Mouse (Mus musculus) gastrocnemius, postnatal 4 days (tissue): ENCODE results near the gene Cpt1b. TPM values are rescaled to one million over a fixed set of nuclear protein-coding genes. Genes with fewer than 3 reads are reported as not detected.
A peak's percentile ranks its signal among the peaks of the same experiment; 100 is the strongest.

ENCODE experiments used
- DNase-seq, 2 experiments: peaks; one replicate each; pipeline ENCODE4 v3.0.0; 2021 to 2022; ENCODE audit warnings: low spot score in 2 of 2, mixed read lengths in 2 of 2
- long read RNA-seq, 2 experiments: library from polyadenylated mRNA; stranded (forward); transcript quantifications; one replicate each; pipeline ENCODE4 v2.0.0; 2021
- total RNA-seq, 2 experiments: library from RNA; stranded (reverse); gene quantifications; 2 replicates each; pipeline ENCODE4 v1.2.3; 2021

Gene Cpt1b
- 100 to 1,000 TPM; 189 to 210 TPM for total RNA-seq
- long read RNA-seq, experiment 1, transcript Cpt1b-201 (19 exons, 2,895 nt): major isoform, 181 of 229 reads
- long read RNA-seq, experiment 1, partial matches to known transcripts: 31 of 229 reads
- long read RNA-seq, experiment 1, other reads (novel, unspliced or antisense): 17 of 229 reads
- long read RNA-seq, experiment 2, transcript Cpt1b-201 (19 exons, 2,895 nt): major isoform, 212 of 253 reads
- long read RNA-seq, experiment 2, partial matches to known transcripts: 25 of 253 reads
- long read RNA-seq, experiment 2, other reads (novel, unspliced or antisense): 16 of 253 reads

DNA sequence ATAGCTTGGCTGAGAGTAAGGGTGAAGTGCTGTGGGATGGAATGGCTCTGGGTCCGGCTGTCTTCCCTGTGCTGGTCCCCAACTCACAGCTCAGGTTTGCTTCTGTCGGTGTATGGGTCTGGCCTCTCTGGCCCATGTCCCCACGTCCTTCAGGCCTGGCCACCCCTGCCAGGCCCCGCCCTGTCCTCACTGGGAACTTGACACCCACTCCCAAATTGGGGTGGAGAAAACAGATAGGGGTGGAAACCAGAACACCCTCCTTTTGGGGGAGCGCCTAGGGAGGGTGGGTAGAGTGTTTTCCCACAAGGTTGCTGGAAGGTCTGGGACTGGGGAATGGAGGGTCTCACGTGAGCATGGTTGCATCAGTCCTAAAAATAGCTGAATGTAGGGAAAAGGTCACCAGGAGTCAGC lies at the start of gene Cpt1b:
Cpt1b (minus strand) TSS at position 153 of the 411 bp plus-strand sequence.
- no peak for DNase-seq

DNA sequence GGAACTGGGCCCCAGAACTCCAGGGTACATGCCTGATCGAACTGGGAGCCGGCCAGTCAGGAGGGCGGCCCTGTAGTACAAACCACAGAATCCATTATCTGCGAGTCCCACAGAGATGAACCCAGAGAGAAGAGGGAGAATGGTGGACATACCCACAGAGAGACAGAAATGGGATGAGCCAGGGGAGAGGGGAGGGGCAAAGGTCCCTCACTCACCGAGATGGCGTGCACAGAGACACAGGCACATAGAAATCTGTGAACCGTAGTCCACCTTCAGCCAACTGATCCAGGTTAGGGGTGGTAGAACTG lies 49.6 kb upstream of the Cpt1b start:
- DNase-seq: no peak

DNA sequence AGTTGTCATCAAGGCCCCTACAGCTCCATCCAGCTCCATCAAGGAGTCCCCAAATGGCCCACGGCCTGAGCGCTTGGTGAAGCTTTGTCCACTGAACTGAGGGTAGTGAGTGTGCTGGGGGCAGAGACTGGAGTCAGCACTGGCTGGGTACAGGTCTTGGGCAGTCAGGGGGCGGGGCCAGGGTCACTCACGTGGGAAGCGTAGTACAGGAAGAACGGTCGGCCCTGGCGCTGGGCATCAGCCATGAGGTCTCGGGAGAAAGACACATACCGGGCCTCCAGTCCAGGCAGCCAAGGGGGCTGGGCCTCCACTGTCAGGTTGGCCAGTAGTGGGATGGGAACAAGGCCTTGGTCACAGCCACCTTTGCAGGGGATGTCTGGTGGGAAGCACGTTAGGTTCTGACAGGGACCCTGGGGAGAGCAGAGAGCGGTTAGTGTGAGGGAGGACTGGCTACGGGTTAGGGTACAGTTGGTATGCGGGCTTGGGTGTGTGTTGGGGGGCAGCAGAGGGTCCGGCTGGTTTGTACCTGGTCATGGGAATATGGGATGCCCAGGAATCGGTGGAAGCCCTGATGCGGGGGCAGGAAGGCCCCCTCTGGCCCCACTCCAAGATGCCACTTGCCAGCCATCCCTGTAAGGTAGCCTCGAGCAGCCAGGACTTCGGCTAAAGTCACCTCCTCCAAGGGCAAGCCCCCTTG lies 49.1 kb upstream of the Cpt1b start:
- no peak for DNase-seq

DNA sequence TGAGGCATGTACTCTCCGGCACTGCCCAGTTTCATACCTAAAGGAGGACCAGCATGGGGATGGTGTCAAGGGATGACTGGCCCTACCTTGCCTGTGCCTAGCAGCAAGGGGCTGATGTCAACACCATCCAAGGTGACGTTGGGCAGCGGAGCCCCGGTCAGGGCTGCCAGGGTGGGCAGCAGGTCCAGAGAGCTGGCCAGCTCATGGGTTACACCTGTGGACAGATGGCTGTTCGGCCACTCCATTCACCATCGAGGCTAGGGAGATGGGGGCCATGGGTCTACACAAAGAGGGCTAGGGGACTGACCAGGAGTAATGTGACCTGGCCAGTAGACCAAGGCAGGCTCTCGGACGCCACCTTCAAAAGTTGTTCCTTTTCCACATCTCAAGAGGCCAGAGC lies 48.3 kb upstream of the Cpt1b start:
- no peak for DNase-seq

DNA sequence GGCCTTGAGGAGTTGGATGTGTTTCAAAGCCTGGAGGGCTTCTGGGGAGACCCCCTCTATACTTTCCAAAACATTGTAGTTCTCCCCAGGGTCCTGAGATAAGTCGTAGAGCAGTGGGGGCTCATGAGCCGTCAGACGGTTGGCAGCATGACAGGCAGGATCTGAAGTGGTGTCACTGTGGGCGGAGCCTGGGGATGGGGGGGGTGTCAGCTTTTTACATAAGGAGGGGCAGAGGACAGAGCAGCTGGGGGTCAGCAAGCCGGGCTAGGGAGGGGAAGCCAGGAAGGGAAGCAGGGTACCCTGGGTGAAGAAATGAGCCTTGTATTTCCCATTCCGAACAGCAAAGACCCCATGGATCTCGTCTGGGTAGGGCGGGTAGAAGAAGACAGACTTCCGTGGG lies 47.7 kb upstream of the Cpt1b start:
- no peak for DNase-seq

DNA sequence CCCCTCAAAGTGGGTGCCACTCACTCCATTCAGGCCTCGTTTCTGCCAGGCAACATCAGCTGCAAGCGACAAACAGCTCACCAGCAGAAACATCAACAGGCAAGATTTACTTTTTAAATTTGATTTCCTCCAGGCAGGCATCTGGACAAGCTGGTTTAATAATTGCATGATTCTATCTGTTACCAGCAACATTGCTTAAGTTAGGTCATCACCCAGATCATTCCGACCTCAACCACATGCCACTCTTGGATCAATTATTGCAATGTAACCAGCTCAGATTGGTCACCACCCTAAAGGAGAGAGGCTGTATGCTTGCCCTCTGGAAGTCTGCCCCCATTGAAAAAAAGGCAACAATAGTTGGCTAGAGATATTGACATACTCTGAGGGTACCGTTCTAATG lies 45.8 kb upstream of the Cpt1b start:
- no peak for DNase-seq

DNA sequence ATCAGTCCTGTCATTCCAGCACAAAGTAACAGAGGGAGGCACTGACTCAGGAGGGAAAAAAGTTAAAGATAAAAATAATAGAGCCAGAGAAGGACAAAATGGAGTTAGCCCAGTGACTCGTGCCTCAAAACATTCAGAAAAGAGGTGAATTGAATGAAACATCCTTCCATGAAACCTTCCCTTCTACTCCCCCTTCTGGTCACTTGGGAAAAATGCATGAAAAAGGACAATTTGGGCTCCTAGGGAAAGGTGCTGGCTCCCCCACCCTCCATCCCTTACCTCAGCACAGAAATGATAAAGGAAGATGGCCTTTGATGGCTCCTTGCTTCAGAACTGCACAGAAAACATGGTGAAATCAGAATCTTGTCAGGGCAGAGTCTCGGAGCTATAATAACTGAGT lies 42.9 kb upstream of the Cpt1b start:
- no peak for DNase-seq

DNA sequence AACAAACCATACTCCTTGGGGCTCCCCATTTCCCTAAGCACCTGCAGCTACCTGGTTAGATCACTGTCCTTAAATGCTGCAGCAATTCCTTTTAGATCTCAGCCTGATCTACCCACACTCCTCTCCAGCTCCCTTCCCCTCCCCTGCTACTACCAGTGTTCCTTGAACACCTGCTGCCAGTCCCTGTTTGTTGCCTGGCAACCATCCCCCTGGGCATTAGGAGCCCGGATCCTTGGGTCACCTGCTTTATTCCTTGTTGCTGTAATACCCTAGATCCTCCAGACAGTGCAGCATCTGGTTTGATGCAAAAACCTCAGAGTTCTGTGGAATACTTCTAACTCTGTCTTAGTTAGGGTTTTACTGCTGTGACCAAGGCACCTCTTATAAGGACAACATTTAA lies 39.4 kb upstream of the Cpt1b start:
- DNase-seq: no peak

DNA sequence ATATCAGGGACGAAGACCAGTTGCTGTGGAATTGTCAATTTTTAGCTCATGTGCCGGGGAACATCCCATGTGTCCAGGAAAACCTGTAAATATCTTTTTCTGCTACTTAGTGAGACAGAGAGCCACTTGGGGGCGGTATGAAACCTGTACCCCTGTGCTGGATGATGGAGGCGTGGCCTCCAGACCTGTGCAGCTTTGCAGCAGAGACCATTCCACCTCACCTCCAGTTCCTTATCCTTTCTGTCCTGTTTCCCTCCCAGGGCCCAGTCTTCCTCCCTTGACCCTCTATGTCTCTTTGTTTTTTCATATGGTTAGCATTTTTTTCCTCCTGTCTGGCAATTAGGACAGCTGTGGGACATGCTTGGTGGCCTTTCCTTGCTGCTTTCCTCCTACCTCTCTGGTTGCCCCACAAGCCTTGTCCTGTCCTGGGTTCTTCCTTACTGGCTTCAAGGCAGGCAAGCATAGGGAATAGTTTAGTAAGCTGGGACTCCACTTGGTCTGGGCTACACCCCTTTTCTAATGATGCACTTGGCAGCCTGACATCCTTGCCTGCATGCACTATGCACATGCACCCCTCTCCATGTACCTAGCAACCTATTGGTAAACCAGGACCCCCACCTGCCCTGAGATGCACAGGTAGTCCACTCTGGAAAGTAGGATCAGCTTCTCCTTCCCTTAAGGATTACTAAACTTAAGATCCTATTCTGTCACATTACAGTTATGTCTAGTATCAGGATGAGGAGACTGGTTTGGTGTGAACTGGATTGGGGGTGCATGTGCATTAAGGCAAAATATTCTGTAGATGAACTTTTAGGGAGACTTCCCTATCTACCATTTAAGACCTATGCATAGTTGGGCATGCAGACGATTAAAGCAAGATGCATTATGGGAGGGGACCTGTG lies 37.9 kb upstream of the Cpt1b start:
- no peak for DNase-seq

DNA sequence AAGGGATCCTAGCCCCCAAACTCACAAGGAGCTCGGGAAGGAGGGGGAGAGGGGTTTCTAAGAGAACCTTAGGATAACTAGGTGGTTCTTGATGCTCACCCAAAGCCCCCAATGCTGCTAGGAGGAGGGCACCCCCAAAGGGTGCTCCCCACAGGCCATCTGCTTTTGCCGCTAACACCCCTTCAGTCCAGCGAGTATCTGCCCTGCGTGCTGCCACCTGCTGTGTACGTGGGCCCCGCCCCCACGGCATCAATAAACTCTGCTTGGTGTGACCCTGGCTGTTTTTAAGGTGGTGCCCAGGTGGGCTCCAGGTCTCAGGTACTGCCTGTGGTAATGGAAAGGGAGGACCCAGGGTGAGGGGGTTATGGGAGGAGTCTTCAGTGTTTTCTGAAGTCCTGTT lies 36.5 kb upstream of the Cpt1b start:
- no peak for DNase-seq

DNA sequence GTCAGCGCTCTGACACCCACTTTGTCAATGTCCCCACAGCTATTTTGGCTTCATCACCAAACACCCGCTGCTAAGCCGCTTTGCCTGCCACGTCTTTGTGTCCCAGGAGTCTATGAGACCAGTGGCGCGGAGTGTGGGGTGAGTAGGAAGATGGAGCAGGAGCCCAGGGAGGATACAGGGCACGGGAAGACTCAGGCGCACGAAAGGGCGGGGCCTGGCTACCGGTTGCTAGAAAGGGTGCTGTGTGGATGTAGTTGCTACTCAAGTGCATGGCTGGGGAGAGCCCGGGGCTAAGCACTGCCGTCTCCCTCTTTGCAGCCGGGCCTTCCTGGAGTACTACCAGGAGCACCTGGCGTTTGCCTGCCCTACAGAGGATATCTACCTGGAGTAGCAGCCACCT lies 35.7 kb upstream of the Cpt1b start:
- DNase-seq: no peak

DNA sequence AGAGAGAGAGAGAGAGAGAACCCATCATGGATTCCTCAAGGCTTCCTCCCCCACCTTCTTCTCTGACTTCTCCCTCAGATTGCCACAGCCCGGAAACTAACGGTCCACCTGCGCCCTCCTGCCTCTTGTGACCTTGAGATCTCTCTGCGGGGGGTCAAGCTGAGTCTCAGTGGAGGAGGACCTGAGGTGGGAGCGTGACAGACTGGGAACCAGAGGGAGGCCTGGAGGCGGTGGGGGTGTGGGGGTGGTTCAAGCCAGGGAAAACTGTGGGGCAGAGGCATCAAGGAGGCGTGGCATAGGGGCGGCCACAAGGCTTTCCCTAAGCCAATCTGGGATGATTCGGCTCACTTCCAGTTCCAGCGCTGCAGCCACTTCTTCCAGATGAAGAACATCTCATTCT lies 34.6 kb upstream of the Cpt1b start:
- no peak for DNase-seq

DNA sequence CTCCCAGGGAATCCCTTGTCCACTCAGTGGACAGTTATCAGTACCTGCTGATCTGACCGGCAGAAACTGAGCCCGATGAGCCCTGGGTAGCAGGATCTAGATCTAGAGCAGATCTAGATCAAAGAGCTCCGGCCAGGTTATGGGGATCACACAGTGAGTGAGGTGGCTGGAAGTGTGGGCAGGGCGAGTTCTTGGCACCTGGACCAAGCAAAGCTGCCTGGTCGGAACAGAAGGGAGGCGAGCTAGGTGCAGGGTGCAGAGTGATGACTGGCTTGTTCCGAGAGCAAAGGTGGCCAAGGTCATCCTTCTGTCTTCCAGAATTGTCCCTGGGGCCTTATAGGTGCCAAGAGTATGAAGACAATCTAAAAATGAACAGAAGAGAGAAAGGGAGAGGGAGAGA lies 34.2 kb upstream of the Cpt1b start:
- no peak for DNase-seq

DNA sequence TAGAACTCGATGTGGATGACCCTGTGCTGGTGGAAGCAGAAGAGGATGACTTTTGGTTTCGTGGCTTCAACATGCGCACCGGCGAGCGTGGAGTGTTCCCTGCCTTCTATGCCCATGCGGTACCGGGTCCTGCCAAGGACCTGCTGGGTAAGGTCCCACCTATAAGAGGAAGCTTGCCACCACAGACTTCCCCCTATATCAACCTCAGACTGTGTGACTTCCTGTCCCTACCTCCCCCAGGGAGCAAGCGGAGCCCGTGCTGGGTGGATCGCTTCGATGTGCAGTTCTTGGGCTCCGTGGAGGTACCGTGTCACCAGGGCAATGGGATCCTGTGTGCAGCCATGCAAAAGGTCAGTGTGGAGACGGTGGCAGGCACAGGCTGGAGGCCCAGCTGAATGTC lies 33.3 kb upstream of the Cpt1b start:
- DNase-seq: no peak

DNA sequence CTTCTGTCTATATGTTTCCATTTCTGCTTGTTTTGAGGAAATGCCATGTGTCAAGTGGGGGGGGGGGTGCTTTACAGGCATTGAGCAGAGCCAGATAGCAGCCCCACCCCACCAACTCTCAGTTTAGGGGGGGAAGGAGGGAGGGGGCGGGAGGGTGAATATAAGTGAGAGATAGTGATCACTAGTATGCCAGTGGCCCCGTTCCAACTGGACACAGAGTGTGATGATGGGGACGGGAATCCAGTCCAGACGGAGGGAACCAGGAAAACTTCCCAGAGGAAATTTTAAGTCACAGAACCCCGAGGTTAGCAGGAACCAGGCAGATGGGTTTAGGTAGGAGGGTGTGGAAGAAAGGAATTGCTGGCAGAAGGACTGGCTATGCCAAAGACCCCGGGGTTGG lies 30.0 kb upstream of the Cpt1b start:
- no peak for DNase-seq

DNA sequence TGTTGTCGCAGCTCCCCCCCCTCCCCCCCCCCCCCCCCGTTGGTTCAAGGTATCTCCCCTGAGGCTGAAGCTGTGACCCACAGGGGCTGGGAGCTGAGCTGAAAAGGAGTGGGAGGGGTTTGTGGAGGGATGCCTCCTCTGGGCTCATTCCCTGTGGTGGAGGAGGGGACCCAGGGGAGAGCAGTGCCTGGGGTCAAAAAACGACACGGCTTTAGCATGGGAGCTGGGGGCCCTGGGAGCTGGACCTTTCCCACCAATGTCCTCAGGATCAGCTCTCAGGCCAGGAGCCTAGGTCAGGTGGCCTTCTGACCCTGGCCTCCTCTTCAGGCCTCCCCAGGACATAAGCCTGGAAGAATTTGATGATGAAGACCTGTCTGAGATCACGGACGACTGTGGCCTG lies 29.2 kb upstream of the Cpt1b start:
- no peak for DNase-seq

DNA sequence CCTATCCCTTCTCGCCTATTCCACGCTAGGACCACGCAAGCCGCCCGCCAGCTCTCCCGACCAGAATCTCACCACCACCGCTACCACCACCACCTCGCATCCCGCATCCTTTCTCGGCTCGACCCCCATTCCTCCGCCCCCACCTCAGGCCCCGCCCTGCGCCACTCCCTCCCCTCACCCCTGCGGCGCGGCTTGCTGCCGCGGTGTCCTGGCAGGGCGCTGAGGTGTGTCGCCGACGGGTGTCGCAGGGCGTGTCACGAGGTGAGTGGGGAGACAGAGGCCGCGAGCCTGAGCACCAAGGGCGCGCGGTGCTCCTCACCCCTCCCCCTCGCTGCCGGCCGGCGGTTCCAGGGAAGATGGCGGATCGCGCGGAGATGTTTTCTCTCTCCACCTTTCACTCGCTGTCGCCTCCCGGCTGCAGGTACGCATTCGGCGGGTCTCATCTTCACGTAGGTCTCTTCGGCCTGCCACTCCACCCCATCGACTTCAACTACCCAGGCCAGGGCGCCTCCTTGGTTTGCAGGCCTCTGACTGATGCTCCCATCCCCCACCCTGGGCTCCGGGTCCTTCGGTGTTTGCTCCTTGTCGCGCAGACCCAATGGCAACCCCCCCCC lies 28.3 kb upstream of the Cpt1b start, which contains the start of gene Mapk8ip2:
Mapk8ip2 (plus strand) TSS at position 49 of the 614 bp plus-strand sequence.
- DNase-seq: no peak

DNA sequence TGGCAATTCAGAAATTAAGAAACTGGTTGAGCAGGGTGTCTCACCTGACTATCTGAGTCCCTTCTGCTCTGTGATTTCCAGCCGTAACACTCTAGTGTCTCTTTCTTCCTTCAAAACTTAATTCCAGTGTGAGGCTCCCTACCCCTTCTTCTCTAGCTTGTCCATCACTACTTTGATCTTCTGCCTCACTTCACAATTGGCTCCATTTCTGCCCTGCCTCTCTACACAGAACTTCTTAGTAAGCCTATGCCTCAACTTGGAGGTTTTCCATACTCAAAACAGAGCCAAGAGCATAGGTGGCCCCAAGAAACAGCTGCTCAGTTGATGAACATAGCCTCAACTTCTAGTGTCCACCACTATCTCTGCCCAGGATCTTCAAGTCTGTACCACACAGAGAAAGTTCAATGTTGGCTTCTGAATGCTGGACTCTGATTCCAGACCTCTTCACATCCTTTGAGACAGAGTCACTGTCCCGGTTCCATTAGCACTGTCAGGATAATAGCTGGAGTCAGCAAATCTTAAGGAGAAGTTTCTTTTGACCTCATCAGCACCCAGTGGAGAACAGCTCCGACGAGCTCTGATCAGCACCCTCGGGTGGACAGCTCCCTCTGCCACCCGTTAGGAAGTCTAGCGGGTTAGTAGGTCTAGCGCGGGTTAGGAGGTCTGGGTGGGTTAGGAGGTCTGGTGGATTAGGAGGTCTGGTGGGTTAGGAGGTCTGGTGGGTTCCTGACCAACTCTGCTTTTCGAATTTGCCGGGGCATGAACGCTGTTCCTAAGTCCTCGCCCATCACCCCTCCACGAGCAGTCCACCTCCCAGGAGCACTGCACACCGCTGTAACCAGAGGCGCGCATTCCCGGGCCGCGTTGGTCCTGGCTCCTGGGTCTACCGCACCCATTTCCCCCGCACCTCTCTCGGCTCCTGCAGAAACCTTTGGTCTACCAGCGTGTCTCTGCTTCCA lies 27.5 kb upstream of the Cpt1b start:
- DNase-seq: peak in 1 of 2 experiments; percentile 76

DNA sequence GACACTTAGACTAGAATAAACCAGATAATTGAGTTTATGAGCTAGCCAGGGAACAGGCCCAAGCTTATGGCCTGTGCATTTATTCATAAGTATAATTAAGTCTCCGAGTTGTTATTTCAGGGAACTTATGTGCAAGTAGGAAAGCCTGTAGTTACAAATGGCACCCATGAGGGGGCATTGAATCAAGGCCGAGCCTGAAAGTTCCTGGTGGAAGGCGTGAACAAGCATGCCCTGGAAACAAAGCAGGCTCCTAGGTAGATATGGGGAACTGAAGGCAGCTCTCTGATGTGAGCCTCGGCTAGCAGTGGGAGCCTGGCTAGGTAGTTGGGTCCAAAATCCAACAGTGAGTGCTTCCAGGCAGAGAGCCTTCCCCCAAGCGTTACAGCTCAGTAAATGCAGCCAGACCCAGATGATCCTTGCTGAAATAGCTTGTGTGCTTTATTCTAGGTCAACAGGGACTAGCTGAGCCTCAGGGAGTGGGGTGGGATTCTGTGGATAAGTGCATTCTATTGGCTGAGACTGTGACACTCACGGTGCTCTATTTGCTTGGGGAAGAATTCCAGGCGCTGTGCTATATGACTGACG lies 16.9 kb upstream of the Cpt1b start:
- DNase-seq: no peak

DNA sequence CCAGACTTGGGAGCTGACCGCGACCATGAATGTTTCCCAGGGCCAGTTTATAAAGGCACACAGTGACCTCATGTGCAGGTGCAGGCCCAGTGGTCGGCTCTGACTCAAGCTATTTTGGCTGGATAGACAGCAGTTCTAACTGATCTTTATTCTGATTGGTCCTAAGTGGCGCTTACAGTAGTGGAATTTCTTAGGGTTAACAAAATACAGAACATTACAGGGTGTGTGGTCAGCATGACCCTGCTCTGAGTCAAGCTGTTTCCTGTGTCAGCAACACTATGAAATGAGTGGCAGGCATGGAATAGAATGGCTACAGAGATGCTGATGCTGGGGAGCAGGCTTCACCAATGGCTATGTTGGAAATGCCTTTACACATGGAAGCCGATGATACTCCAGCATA lies 10.2 kb upstream of the Cpt1b start:
- DNase-seq: no peak
